ENCODE assay signal across 8 mouse cellular contexts in the genomic region with DNA sequence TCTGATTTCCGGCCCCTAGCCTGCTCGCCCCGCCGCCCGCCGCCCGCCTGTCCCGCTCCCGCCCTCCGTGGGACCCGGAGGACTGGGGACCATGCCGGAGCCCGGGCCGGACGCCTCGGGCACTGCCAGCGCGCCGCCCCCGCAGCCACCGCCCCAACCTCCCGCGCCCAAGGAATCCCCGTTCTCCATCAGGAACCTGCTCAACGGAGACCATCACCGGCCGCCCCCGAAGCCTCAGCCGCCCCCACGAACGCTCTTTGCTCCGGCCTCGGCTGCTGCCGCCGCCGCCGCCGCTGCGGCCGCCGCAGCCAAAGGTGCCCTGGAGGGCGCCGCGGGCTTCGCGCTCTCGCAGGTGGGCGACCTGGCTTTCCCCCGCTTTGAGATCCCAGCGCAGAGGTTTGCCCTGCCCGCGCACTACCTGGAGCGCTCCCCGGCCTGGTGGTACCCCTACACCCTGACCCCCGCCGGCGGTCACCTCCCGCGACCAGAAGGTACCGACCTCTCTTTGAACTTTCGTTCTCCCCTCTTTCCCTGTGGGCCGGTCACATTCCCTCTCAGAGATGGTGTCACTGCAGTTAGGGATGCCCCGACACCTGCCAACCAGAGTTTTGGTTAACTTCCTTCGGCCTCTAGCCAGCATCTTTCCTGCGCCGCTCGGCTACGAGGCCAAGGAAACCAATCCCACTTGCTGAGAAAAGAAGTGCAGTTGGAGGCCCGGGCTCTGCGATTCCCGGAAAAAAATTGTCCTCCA. TPM values are rescaled to one million over a fixed set of nuclear protein-coding genes. Genes with fewer than 3 reads are reported as not detected.
DNase-seq lines count a peak whose midpoint lies in the region; ATAC-seq lines count a peak whose summit lies in the region.

No protein-coding gene starts in this region.

- ATAC-seq in hindbrain, embryonic 14.5 days (ENCODE audit: low FRiP score): no peak
- ATAC-seq in midbrain, embryonic 15.5 days (replicated peaks): no peak
- no peak for ATAC-seq in megakaryocyte-erythroid progenitor cell, adult 5-6 weeks (replicated peaks; ENCODE audit: low FRiP score, low TSS enrichment, poor library complexity, severe bottlenecking)

- peaks cover 95% of the 10 kb centered on the region for H3K27me3 ChIP-seq in hindbrain, embryonic 14.5 days (ENCODE audit: control insufficient read depth, insufficient read depth, low read length)
- peaks cover 89% of the 10 kb centered on the region for H3K27me3 ChIP-seq in midbrain, embryonic 15.5 days (replicated peaks)

- no peaks in the 10 kb centered on the region for H3K9me3 ChIP-seq in hindbrain, embryonic 14.5 days (ENCODE audit: control insufficient read depth, low read length)
- no peaks in the 10 kb centered on the region for H3K9me3 ChIP-seq in midbrain, embryonic 15.5 days

- peak; percentile 89 for DNase-seq in heart, adult 11 months
- DNase-seq in heart, adult 9 months (ENCODE audit: low spot score in 2 of 2): no peak
- no peak for DNase-seq in hindbrain, embryonic 14.5 days (ENCODE audit: low spot score)
- no peak for DNase-seq in layer of hippocampus, adult 9-10 months (ENCODE audit: low spot score)
- DNase-seq in kidney, adult 9 months: no peak

- H3K27ac ChIP-seq in brown adipose tissue, adult 24 weeks (replicated peaks; ENCODE audit: low read depth, low read length): no peak overlapping the region
- H3K27ac ChIP-seq in hindbrain, embryonic 14.5 days: peak overlapping the region; percentile 54
- no peak overlapping the region for H3K27ac ChIP-seq in midbrain, embryonic 15.5 days

- H3K4me2 ChIP-seq in hindbrain, embryonic 14.5 days (replicated peaks): peak overlapping the region; percentile 49
- H3K4me2 ChIP-seq in midbrain, embryonic 15.5 days: peak overlapping the region; percentile 49

- H3K4me3 ChIP-seq in brown adipose tissue, adult 24 weeks (ENCODE audit: insufficient read depth, low read depth, low read length): peak overlapping the region; percentile 35
- peak overlapping the region; percentile 25 for H3K4me3 ChIP-seq in hindbrain, embryonic 14.5 days (replicated peaks; ENCODE audit: low read length)
- peak overlapping the region; percentile 27 for H3K4me3 ChIP-seq in midbrain, embryonic 15.5 days

- H3K4me1 ChIP-seq in brown adipose tissue, adult 24 weeks (ENCODE audit: control insufficient read depth, insufficient read depth, insufficient read length, low read length): peaks cover 4% of the 10 kb centered on the region; the same call in 1 of the 2 replicates
- peaks cover 9% of the 10 kb centered on the region for H3K4me1 ChIP-seq in hindbrain, embryonic 14.5 days (replicated peaks; ENCODE audit: control insufficient read depth, insufficient read depth, low read length)
- peaks cover 16% of the 10 kb centered on the region for H3K4me1 ChIP-seq in midbrain, embryonic 15.5 days

- H3K36me3 ChIP-seq in hindbrain, embryonic 14.5 days (replicated peaks; ENCODE audit: control insufficient read depth, insufficient read depth): no peaks in the 10 kb centered on the region
- H3K36me3 ChIP-seq in midbrain, embryonic 15.5 days (replicated peaks): no peaks in the 10 kb centered on the region

- WGBS in hindbrain, embryonic 14.5 days: 1% methylated on average over 59 of the region's 71 CpGs
- under 1% methylated on average over 59 of the region's 71 CpGs for WGBS in midbrain, embryonic 15.5 days

- peak overlapping the region; percentile 31; the same call in 1 of the 2 replicates for H3K9ac ChIP-seq in hindbrain, embryonic 14.5 days
- no peak overlapping the region for H3K9ac ChIP-seq in midbrain, embryonic 15.5 days

RNA-seq across cellular contexts. Expression of gene Hmx3, which starts 0.4 kb away (rescaled TPM):
- not detected in 2 replicates for polyA plus RNA-seq in brown adipose tissue, adult 24 weeks (2012; ENCODE audit: insufficient read depth, insufficient read length, missing spikeins)
- polyA plus RNA-seq in hindbrain, embryonic 14.5 days (2014; fragmentation: Nextera tagmentation; extraction: Ambion mirVana): 1.5 and 1.8 TPM in 2 replicates
- 0.49 and 0.73 TPM in 2 replicates for polyA plus RNA-seq in midbrain, embryonic 15.5 days (2015; fragmentation: Nextera tagmentation; extraction: Ambion mirVana)
- total RNA-seq in megakaryocyte-erythroid progenitor cell, adult 5-6 weeks (2014; fragmentation: Nextera tagmentation): not detected in 2 replicates
- not detected in 2 replicates for total RNA-seq in megakaryocyte-erythroid progenitor cell, adult 5-6 weeks (2017)

RNA-seq across cellular contexts. Expression of gene Hmx2, which starts 5.5 kb away (rescaled TPM):
- polyA plus RNA-seq in brown adipose tissue, adult 24 weeks (2012; ENCODE audit: insufficient read depth, insufficient read length, missing spikeins): not detected in 2 replicates
- polyA plus RNA-seq in hindbrain, embryonic 14.5 days (2014; fragmentation: Nextera tagmentation; extraction: Ambion mirVana): 1.3 and 1.9 TPM in 2 replicates
- polyA plus RNA-seq in midbrain, embryonic 15.5 days (2015; fragmentation: Nextera tagmentation; extraction: Ambion mirVana): 0.34 and 1.1 TPM in 2 replicates
- not detected in 2 replicates for total RNA-seq in megakaryocyte-erythroid progenitor cell, adult 5-6 weeks (2014; fragmentation: Nextera tagmentation)
- not detected in 2 replicates for total RNA-seq in megakaryocyte-erythroid progenitor cell, adult 5-6 weeks (2017)

RNA-seq across cellular contexts. Expression of gene Bub3, which starts 17.0 kb away (rescaled TPM):
- polyA plus RNA-seq in brown adipose tissue, adult 24 weeks (2012; ENCODE audit: insufficient read depth, insufficient read length, missing spikeins): 28.4 and 36.7 TPM in 2 replicates
- 157 and 158 TPM in 2 replicates for polyA plus RNA-seq in hindbrain, embryonic 14.5 days (2014; fragmentation: Nextera tagmentation; extraction: Ambion mirVana)
- polyA plus RNA-seq in midbrain, embryonic 15.5 days (2015; fragmentation: Nextera tagmentation; extraction: Ambion mirVana): 165 and 166 TPM in 2 replicates
- 89.9 and 103 TPM in 2 replicates for total RNA-seq in megakaryocyte-erythroid progenitor cell, adult 5-6 weeks (2014; fragmentation: Nextera tagmentation)
- total RNA-seq in megakaryocyte-erythroid progenitor cell, adult 5-6 weeks (2017): 75.5 and 83.8 TPM in 2 replicates
